Mouse (Mus musculus): ENCODE data around the gene Epas1. TPM values are rescaled to one million over a fixed set of nuclear protein-coding genes. Genes with fewer than 3 reads are reported as not detected.

The Epas1 gene
- total RNA-seq, 1 experiment from 2014 or later = 3.6 TPM

DNA sequence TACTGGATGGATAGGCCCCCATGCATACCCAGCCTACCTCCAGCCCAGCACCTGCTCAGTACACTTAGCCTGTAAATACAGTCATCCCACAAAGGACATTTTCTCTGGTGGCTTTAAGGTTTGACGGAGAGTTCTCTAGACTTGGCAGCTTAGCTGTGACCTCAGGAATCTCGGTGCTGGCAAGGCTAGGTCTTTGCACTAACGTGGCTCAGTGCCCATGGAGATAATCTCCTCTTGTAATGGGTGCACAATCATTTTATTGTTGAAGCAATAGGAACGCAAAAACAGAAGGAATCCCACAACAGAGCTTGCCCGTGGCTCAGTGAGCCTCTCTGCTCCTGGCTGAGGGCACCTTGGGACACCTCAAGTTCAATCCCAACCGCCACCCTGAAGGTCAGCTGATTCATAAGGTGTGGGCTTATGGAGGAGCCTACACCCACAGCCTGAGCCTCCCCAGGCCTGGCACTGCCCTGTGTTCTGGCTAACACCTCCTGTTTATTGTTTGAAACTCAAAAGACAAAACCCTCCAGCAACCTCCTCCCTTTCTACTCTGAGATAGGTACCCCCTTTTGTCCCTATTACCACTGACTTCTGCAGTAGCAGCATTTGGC, 27.3 kb downstream of the Epas1 start:
- no peak for ATAC-seq (replicated peaks; ENCODE audit: insufficient number of reproducible peaks, low FRiP score, low TSS enrichment, poor library complexity, severe bottlenecking)

DNA sequence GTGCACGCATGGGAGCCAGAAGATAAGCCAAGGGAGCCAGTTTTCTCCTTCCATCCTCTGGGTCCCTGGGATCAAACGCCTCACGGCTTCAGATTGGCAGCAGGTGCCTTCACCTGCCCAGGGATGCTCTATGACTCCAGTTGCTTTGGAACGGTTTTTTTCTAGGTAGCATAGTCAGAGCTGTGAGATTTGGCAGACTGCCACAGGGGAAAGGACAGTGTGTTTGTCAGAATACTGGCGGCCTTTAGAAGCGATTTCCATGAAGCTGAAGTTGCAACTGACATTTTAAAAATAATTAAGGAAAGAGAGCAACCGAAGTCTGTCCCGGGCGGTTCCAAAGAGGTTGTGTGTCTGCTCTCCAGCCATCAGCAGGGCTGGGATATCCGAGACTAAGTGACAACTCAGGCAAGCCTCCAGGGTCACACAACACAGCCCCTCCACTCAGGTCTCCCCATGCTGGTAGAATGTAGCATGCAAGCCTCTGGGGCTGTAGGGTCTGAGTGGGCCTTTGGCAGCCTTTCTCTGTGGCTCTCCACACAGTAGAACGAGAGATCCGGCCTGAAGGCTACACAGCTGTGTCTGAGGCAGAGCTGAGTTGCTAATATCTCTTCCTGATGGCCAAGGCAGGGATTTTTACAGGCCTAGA, 28.4 kb downstream of the Epas1 start:
- no peak for ATAC-seq (replicated peaks; ENCODE audit: insufficient number of reproducible peaks, low FRiP score, low TSS enrichment, poor library complexity, severe bottlenecking)

DNA sequence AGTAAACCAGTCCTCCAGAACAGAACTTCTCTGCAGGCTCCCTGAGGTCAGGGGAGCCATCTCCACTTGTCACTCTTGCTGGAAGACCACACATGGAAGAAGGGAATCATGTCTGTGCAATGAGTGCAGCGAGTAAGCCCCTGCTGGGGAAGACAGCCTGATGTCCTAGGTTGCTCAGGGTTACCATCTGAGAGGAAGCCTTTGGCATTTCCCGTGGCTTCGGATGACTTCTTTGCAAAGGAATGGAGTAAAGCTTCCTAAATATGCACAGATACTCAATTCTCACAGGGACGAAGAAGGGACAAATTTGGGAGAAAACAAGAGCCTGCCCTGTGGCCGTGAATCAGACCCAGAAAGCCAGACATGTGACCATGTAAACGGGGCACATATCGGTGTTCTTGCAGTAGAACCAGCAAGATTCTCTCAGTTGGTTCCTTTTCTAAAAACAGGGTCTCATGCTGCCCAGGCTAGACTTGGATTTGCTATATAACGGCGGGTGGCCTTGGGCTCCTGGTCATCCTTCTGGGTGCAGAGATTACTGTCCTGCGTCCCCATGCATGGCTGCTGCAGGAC, 31.0 kb downstream of the Epas1 start:
- no peak for ATAC-seq (replicated peaks; ENCODE audit: insufficient number of reproducible peaks, low FRiP score, low TSS enrichment, poor library complexity, severe bottlenecking)

DNA sequence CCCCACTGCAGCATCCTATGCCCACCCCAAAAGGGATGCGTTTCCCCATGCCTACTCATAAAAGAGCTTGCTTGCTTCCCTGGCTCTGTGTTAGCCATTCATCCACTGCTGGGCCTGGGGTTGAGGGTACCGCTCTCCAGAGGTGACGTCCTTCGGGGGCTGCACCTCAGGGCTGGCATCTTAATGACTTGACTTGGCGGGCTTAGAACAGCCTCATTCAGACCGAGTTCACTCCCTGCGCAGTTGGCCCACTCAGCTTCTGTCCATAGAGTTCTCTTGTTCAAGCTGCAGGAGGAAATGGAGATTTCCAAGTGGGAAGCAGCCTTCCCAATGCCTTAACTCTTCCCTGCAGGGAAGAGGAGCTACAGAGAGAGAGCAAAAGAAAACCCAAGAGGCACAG, 32.1 kb downstream of the Epas1 start:
- ATAC-seq (replicated peaks; ENCODE audit: insufficient number of reproducible peaks, low FRiP score, low TSS enrichment, poor library complexity, severe bottlenecking) = no peak

DNA sequence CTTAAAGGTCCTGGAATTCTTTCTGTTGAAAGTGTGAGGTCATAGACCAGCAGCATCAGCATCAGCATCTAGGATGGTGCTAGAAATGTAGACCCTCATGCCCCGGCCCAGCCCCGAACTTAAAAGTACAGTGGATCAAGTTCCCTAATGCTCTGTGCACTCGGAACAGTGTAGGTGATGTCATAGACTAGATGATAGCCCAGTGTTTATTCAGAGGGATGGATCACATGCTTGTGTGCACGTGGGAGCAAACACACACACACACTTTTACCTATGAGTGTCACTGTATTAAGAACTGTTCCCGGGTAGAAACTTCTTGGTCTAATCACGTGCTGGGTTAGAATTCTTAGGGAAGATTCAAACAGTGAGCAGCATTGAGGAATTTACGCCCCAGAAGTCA, 33.0 kb downstream of the Epas1 start:
- no peak for ATAC-seq (replicated peaks; ENCODE audit: insufficient number of reproducible peaks, low FRiP score, low TSS enrichment, poor library complexity, severe bottlenecking)

DNA sequence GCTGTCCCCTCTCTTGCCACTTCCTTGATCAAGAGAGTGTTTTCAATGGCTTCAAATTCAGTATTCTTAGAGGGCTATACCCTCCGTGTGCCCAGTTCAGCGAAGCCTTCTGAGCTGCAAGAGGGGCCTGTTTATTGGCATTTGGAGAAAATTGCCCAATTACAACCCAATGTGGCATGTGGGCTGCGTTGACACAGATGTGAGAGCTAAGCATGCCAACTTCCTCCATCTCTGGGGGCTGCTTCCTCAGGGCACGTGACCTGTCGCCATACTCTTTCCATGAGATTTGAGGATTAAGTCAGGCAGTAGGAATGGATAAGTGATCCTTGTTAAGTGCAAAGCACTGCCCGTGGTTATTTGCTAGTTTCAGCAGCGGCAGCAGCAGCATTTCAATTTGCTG, 34.3 kb downstream of the Epas1 start:
- ATAC-seq (replicated peaks; ENCODE audit: insufficient number of reproducible peaks, low FRiP score, low TSS enrichment, poor library complexity, severe bottlenecking) = no peak

DNA sequence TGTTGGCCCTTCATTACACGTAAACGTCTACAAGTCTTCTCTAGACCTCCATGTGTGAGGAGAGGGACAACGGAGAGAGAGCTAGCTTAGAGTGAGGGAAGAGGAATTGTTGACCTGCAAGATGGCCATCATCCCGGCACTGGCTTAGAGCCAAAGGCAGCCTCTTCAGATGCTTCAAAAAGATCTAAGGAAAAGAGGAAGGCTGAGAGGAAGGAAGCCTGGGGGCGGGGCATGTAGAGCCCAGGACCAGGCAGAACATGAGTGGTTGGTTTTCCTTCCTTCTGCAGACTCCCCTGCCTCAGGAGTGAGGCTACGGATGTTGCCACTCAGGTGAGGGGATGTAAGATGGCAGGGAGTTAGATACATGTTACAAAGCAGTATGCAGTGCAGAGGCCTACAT, 34.8 kb downstream of the Epas1 start:
- ATAC-seq (replicated peaks; ENCODE audit: insufficient number of reproducible peaks, low FRiP score, low TSS enrichment, poor library complexity, severe bottlenecking) = no peak; the same call in 1 of the 2 replicates

DNA sequence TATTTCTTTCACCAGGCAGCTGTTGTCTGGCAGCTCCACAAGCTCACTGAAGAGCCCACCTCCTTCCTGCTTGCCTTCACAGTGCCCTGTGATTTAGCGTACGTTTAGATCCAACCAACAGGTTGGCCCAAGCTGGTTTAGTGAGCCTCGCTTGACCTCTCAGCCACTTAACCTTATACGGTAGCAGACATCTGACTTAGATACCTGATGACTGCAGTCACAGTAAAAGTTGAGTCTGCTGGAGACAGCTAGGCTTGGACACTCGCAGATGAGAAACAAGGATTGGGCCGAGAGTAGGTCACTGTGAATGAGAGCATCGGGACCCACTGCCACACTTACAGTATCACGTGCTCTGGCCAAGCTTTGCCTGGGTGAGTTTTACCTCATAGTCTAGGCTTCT, 38.4 kb downstream of the Epas1 start:
- ATAC-seq (replicated peaks; ENCODE audit: insufficient number of reproducible peaks, low FRiP score, low TSS enrichment, poor library complexity, severe bottlenecking) = no peak

DNA sequence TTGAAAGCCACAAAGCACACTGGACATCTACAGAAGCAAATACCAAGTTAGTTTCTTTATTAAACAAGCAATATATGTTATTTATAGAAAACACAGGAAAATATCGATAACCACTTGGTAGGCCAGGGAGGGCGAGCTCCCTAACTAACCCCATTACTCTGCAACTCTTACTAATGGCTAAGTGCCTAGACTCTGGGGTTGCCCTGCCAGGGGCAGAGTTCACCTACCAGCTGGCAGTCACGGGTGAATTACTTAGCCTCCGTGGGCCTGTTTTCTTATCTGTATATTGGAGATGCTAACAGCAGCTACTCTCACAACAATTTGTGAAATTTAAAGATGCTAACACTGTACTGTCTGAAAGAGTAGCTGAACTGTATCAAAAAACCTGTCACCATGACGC, 42.3 kb downstream of the Epas1 start:
- no peak for ATAC-seq (replicated peaks; ENCODE audit: insufficient number of reproducible peaks, low FRiP score, low TSS enrichment, poor library complexity, severe bottlenecking)

DNA sequence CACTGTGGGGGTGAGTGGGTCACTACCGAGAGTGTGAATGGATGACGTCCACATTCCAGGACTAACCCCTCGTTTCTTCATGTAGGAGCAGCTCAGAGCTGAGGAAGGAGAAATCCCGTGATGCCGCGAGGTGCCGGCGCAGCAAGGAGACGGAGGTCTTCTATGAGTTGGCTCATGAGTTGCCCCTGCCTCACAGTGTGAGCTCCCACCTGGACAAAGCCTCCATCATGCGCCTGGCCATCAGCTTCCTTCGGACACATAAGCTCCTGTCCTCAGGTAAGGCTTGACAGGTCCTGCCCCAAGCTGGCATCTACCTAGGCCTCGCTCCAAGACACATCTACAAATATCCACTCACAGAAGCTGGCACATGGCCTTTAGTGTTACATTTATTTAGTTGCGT, 43.5 kb downstream of the Epas1 start:
- ATAC-seq (replicated peaks; ENCODE audit: insufficient number of reproducible peaks, low FRiP score, low TSS enrichment, poor library complexity, severe bottlenecking) = no peak

DNA sequence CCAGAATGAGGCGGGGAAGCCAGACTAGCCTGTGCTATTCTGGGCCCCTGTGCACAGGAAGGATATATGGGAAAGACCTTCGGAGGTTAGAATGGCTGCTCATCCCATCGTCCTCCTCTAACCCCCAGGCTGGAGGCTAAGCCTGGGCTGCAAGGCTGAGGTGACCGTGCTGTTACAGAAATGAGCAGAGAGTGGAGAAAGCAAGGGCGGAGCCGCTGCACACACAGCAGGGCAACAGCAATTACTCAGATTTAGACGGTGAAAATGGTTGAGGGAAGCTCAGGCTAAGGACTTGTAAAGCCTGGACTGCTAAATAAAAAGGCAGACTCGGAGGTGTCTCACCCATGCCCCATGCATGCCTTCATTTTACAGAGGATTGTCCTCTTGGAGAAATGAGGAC, 45.0 kb downstream of the Epas1 start:
- no peak for ATAC-seq (replicated peaks; ENCODE audit: insufficient number of reproducible peaks, low FRiP score, low TSS enrichment, poor library complexity, severe bottlenecking)

DNA sequence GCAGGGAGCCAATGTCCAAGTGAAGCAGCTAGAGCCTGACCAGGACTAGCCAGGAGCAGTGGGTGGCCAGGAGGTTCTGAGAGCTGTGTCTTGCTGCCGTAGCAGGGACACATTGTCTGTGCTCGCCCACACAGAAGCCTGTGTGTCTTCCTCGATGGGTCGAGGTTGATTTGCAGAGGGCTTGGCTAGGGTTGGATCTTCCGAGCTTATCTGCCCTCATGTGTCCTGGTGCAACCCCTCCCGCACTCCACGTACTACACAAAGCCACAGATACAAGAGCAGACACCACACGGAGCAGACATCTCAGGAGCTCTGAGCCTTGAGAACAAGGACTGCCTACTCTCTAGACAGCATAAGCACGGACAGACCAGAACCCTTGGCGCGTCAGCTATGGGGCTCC, 45.5 kb downstream of the Epas1 start:
- ATAC-seq (replicated peaks; ENCODE audit: insufficient number of reproducible peaks, low FRiP score, low TSS enrichment, poor library complexity, severe bottlenecking) = no peak

DNA sequence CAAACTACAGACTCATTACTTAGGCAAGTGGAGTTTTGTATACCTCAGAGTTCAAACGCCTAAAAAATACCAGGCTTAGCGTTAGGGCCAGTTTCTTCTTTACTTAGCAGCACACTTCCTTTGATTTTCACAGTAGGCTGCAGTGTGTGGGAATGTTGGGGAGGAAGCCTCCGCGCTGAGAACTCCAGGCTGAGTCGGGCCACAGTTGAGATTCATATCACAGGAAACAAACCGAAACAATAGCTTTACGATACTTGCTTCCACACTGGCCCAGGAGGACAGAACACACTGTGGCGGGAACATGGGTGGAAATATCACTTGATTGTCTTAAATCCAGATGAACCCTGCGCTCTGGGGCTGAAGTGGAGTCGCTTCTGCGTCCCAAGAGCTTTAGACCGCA, 47.0 kb downstream of the Epas1 start:
- ATAC-seq (replicated peaks; ENCODE audit: insufficient number of reproducible peaks, low FRiP score, low TSS enrichment, poor library complexity, severe bottlenecking) = no peak

DNA sequence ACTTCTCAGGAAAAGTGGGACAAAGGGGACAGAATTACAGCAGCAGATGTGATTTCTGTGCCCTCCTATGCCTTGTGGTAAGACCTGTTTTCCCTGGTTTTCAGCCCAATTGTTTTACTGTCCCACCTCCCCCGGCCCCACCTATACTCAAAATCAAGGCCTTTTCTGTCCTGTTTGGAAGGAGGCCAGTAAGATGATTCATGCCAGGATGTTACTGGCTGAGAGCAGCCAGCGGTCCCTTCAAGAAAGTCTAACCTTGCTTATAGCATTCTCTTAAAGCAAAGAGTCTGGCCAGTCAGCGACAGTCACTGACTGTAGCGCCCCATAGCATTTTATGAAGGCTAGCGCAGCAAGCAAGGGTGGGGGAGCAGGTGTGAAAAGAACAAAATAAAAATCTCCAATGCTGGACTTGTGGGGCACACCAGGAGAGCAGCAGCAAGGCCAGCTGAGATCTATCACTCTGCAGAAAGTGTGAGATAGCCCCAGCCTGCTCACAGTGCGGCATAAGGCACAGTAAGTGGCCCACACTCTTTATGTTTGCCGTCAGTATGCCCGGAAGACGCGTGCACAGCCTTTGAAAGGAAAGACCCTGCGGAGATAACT, 47.8 kb downstream of the Epas1 start:
- no peak for ATAC-seq (replicated peaks; ENCODE audit: insufficient number of reproducible peaks, low FRiP score, low TSS enrichment, poor library complexity, severe bottlenecking)

DNA sequence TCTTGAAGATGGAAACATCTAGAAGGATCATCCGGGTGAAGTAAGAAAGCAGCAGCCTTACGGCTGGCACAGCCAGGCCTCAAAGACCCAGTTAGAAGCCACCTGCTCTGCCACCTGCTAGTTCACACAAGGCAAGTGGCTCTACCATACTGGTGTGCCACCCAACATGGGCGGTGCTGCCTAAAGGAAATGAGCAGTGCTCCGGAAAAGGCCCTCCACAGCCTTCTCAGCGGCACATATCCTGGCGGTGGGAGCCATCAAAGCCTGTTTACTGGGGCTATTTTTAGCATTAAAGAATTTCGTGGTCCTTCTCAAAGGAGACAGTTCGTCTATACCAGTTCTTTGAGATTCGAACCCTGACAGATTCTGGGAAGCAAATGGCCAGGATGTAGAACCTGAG, 48.4 kb downstream of the Epas1 start:
- no peak for ATAC-seq (replicated peaks; ENCODE audit: insufficient number of reproducible peaks, low FRiP score, low TSS enrichment, poor library complexity, severe bottlenecking)

DNA sequence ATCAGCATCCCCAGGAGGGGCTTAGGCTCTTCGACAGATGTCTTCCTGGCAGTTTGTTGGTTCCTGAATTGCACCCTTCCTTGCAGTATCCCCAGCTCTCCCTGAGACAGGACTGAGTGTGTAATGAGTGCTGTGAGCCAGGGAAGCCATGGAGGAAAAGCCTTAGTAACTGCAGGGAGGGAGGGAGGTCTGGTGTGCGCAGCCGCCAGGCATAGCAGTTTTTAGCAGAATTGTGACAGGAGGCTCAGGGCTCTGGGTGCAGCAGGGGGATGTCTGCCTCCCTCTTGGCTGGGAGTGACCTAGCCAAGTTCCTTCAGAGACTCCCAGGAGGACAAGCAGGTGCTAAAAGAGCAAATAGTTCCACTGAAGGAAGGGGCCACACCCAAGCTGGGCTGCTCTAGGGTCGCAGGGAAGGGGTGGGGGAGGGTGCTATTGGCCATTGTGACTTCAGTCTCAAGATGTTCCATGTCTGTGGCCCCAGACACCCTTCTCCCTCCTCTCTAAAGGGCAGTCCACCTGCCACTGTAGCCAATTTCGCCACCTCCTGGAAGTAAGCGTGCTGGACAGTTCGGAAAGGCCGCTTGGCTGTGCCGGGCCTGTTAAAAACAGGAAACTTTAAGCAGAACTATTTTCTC, 49.0 kb downstream of the Epas1 start:
- no peak for ATAC-seq (replicated peaks; ENCODE audit: insufficient number of reproducible peaks, low FRiP score, low TSS enrichment, poor library complexity, severe bottlenecking)

DNA sequence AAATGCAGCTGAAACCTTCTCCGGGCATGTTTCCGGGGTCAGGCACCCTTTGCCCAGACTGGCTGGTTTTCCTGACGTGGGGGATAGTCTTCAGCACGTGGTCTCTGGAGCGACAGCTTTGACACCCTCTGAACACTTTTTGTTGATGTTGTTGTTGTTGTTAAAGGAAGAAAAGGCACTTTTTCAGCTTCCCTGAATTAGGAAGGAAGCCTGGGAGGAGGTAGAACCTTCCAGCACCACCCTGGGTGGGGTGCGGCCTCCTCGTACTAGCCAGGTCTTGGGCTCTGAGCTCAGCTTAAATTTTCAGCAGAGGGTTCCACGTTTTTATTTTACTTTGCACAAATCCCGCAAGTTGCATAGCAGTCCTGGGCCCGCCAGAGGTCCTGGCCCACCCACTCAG, 49.6 kb downstream of the Epas1 start:
- no peak for ATAC-seq (replicated peaks; ENCODE audit: insufficient number of reproducible peaks, low FRiP score, low TSS enrichment, poor library complexity, severe bottlenecking)

DNA sequence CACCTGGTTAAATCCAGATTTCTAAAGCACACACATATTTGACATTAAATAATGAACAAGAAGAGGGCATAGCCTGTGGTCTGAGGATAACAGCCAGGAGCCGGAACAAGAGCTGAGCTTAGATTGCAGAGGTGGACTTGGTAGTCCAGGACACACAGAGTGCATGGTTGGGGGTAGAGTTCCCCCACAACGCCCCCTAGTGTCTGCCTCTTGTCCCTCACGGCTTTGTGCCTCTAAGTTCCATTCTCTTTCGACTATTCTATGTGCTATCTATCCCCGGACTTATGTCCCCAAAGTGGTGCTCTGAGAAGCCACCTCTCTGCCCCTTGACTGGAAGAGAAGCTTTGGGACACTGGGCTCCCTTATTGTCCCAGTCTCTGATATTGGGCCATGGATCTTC, 50.2 kb downstream of the Epas1 start:
- no peak for ATAC-seq (replicated peaks; ENCODE audit: insufficient number of reproducible peaks, low FRiP score, low TSS enrichment, poor library complexity, severe bottlenecking)

DNA sequence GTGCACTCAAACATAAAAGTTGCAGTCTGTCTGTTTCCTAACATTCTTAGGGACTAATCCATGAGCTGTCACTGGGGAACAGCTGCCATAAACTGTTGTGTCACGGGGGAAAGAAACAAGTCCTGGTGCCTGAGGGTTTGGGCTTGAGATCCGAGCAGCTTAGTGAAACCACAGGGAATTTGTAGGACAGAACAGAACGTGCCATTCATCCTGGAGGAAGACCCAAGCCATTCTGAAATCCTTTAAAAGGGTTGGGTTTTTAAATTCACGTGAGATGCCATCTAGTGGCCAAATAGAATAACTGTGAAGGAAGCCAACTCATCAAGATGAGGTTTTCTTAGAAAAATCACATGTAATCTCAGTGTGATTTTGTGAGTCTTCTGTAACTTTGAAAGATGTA, 58.5 kb downstream of the Epas1 start:
- no peak for ATAC-seq (replicated peaks; ENCODE audit: insufficient number of reproducible peaks, low FRiP score, low TSS enrichment, poor library complexity, severe bottlenecking)

DNA sequence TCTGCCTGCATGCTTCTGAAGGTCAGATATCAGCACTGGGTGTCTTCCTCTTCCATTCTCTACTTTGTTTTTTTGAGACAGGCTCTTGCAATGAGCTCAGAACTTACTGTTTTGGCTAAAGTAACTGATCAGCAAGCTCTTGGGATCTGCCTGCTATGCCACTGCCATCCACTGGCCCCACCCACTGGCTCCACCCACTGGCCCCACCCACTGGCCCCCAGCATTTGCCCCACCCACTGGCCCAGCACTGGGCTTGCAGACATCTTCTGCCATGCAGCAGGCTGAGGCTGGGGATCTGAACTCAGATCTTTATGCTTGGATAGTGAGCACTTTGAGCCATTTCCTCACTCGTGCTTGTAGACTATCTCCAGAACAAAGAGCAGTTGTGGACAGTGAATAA, 60.8 kb downstream of the Epas1 start:
- no peak for ATAC-seq (replicated peaks; ENCODE audit: insufficient number of reproducible peaks, low FRiP score, low TSS enrichment, poor library complexity, severe bottlenecking)

Data from monocyte, adult 5-6 weeks (primary cell).